Mouse (Mus musculus): Measurements from ENCODE around the gene Scarb1. TPM values are rescaled to one million over a fixed set of nuclear protein-coding genes. Genes with fewer than 3 reads are reported as not detected.
"Not testable (repeated sequence)": the region's sequence is repeated elsewhere in the genome, so short reads cannot be mapped to it uniquely, and the experiment has no call there.

Scarb1 gene
- total RNA-seq (2021), result 1,988 and 2,596 TPM in 2 replicates
- long read RNA-seq, transcript Scarb1-201 (13 exons, 2,521 nt), result major isoform, 908 of 1,154 reads
- long read RNA-seq, transcript Scarb1-204 (3 exons, 469 nt), result minor isoform, 11 of 1,154 reads
- long read RNA-seq, transcript Scarb1-209 (11 exons, 2,082 nt), result minor isoform, 28 of 1,154 reads
- long read RNA-seq, transcript Scarb1-202 (12 exons, 2,367 nt), result minor isoform, 40 of 1,154 reads
- long read RNA-seq, partial matches to known transcripts, result 85 of 1,154 reads
- long read RNA-seq, other reads (novel, unspliced or antisense), result 80 of 1,154 reads

DNA sequence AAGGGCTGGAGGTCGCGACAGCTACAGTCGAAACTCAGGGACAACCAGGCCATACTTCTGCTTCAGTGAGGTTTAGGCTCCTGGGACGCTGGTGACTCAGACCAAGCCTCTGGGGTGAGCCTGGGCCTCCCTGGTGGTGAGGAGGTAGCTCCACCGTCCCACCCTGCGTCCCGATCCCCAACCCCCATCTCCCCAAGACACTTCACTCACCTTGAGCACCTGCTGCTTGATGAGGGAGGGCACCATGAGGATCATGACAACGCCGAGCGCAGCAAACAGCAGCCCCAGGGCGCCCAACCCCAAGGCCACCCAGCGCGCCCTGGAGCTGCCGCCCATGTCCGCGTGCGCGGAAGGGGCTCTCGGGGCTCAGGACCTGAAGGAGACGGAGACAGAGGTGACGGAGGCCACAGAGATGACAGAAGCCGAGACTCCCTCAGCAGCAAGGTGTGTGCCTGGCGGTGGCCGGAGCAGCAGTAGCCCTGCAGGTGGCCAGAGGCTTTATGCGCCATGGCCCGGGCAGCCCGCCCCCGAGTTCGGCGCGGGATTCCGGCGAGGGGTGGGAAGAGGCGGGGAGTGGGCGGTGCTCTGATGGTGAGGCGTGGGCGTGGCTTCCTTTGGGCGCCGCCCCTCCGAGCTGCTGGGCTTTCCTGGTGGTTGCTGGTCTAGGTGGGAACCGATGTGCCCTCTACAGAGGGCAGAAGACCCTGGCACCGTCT is at the start of gene Scarb1:
Gene Scarb1 (minus strand): TSS at position 548 of the 716 bp plus-strand sequence.
- DNase-seq, result peak; percentile 94

DNA sequence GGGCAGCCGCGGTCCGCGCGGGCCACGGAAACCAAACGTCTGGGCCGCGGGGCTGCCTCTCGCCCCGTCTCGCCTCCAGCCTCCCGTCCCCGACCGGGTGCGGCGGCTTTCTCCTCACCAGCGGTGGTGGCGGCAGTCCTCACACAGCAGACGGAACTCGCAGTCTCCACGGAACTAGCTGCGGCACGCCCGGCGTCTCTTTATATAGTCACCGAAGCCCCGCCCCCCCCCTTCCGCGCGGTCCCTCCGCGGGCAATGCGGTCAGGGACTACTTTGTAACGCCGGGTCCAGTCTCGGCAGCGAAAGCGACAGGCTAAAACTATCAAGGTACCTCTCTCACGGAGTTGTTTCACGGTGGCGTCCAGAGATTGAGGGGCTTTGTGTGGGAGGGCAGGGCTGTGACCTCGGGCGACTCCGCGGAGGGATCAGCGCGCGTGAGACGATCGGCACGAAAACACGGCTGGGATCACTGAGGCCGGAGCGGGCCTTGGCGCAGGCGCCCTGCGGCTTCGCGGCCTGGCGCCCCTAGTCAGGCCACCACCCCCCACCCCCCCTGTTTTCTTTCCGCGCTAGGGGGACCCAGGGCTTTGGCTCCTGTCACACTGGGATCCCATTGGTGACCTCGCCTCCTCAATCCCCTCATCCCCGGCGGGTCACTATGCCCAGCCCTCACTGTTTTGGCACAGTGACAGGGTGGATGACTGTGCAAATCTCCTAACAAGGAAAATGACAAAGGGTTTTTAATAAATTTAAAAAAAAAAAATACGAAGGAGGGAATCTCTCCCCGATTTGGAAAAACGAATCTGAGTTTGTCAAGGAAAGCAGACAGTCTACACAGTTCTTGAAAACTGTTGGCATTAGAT is 48.9 kb upstream of the Scarb1 start, which contains the start of gene Ubc:
Gene Ubc (minus strand): TSS at position 624 of the 863 bp plus-strand sequence.
- peak; percentile 90 for DNase-seq

DNA sequence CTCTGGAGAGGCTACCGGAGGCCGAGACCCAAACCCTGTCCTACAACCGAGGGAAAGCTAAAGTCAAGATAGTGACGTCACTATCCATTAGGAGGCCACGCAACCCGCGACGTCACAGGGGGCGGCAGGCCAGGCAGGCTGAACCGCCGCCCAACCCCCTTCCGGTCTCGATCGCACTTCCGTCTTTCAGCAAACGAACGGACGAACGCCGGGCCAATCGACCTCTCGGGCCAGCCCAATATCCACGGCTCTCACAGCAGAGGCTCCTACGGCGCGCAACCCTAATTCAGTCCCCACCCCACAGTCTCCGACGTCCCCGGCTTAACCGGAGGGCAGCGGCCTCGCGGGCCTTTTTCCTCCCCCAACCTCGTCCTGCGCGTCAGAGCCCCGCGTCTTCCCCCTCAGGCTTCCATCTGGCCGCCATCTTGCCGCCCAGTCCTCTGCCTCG is 48.3 kb upstream of the Scarb1 start, which contains the start of gene Gm10382:
Gene Gm10382 (plus strand): TSS at position 192 of the 448 bp plus-strand sequence.
- peak; percentile 86 for DNase-seq

DNA sequence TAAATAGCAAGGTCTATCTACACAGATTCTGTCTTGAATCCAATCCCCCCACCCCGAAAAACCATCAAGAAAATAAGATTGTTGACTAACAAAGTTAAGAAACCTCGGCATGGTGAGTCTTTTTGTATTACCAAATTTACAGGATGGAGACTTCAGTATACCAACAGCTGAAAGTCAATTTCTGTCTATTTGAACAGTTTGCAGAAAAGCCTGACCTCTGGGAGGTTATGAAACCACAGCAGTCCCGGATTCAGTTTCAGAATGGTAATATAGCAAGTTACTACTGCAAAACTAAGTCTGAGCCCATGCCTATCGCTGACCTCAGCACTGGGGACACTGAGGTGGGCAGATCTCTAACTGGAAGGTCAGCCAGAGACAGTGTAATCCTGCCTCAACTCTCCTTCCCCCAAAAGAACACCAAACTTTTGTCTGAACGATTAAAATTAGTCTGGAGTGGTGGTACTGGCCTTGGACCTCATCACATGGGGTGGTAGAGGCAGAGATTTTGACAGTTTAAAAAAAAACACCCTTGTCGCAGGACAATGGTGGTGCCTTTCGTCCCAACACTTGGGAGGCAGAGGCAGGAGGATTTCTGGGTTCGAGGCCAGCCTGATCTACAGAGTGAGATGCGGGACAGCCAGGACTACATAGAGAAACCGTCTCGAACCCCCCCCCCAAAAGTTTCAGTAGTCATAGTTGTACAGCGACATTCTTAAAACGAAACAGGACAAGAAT is 47.6 kb upstream of the Scarb1 start:
- DNase-seq, result no peak

DNA sequence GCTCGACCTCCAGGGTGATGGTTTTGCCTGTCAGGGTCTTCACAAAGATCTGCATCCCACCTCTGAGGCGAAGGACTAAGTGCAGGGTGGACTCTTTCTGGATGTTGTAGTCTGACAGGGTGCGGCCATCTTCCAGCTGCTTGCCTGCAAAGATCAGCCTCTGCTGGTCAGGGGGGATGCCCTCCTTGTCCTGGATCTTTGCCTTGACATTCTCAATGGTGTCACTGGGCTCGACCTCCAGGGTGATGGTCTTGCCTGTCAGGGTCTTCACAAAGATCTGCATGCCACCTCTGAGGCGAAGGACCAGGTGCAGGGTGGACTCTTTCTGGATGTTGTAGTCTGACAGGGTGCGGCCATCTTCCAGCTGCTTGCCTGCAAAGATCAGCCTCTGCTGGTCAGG is 46.4 kb upstream of the Scarb1 start:
- DNase-seq, result not testable (repeated sequence)

DNA sequence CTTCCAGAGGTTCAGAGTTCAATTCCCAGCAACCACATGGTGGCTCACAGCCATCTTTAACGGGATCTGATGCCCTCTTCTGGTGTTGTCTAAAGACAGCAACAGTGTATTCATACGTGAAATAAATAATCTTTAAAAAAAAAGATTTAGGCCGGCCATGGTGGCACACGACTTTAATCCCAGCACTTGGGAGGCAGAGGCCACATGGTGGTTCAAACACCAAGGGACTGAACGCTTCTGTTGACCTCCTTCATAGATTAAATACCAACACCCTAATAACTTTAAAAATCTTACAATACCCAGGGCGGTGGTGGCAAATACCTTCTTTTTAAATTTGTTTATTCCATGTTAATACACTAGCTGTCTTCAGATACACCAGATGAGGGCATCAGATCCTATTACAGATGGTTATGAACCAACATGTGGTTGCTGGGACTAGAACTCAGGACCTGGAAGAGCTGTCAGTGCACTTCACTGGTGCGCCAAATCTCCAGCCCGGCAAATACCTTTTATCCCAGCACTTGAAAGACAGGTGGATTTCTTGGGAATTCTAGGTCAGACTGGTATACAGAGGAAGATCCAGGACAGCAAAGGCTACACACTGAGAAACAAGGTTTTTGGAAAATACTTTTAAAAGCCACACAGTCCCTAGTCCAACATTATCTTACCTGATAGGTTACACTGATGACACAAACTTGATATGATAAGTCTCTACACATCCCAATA is 44.5 kb upstream of the Scarb1 start:
- DNase-seq, result no peak

DNA sequence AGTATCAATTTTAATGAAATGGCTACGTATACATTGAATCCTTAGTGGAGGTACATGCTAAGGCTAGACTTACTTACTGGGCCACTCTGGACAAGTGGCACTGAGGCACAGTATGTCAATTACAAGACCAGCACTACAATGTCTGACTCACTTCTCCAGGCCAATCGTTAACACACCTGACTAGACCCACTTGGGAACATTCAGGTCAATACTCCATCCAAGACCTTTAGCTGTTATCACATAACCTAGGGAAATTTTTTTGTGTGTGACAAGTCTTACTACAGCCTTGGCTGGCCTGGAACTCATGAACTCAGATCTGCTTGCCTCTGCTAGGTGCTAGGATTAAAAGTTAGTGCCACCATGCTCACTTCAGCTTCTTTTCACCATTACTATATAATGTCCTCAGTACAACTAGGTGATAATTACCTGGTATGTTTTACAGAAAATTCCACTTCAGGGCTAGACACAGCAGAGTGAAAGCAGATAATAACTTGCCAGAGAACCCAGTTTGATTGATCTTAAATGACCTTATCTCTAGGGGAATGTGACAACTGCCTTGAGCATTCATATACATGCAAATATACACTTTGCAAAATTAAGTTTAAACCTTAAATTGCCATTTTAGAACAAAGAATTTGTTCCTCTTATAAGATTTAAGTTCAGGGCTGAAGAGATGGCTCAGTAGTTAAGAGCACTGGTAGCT is 43.8 kb upstream of the Scarb1 start:
- no peak for DNase-seq

DNA sequence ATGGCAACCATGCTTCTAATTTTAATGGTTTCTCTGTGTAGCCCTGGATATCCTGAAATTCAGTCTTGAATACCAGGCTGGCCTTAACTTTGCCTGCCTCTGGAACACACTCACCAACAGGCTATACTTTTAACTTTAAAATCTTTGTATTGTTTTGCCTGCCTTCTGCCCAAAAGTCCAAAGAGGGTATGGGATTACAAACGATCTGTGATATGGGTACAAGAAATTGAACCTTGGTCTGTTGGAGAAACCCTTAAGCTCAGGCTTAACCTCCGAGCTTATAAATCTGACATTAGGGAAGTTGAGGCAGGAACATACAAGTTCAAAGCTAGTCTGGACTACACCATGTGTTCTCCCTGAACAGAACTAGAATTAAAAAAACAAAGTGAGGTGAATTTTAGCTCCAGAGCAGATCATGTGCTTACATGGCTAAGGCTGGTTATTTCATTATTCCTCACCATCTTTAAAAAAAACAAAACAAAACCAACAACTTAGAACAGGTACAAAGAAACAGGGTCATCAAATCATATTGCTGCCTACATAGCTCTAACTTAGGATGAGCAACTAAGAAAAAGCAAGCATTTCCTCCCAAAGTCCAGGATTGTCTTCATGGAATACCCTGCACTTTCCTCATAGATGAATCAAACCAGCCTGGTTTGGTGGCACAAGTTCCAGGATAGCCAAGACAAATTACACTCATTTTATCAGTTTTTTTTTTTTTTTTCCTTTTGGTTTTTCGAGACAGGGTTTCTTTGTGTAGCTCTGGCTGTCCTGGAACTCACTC is 42.9 kb upstream of the Scarb1 start:
- DNase-seq, result no peak

DNA sequence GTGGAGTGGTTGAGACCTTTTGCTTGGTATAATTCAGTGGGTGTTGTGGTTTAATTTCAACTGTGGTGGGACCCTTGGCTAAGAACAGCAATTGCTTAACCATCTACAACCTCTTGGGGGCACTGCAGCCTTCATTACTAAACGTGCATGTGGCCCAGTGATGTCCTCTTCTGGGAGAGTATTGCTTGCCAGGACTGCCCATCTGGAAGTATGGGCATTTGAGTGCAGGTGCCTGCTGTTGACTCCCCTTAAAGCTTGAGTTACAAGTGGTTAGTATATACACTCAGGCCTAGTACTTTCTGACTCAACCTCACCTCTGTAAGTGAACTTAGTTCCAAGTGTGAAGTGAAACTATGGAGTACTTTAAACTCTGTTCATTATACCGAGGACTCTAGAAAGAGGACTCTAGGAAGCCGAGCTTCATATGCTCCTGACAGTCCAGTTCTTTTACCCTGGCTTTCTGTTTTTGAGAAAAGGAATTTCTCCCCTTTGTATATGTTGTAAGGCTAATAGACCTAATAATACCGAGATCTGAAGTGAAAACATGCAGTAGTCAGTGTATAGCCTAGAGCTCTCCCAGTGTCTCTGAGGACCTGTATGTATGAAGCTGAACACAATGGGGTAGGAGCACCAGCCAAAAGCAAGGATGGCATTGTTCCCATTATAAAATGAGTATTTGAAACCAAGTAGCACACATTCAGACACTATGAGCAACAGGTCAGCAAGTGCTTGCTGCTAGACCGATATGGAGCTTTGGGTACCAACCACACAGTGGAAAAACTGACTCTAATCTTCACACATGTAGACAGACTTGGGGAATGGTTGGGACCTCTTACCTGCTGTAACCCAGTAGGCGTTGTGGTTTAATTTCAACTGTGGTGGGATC is 42.0 kb upstream of the Scarb1 start:
- peak; percentile 39 for DNase-seq

DNA sequence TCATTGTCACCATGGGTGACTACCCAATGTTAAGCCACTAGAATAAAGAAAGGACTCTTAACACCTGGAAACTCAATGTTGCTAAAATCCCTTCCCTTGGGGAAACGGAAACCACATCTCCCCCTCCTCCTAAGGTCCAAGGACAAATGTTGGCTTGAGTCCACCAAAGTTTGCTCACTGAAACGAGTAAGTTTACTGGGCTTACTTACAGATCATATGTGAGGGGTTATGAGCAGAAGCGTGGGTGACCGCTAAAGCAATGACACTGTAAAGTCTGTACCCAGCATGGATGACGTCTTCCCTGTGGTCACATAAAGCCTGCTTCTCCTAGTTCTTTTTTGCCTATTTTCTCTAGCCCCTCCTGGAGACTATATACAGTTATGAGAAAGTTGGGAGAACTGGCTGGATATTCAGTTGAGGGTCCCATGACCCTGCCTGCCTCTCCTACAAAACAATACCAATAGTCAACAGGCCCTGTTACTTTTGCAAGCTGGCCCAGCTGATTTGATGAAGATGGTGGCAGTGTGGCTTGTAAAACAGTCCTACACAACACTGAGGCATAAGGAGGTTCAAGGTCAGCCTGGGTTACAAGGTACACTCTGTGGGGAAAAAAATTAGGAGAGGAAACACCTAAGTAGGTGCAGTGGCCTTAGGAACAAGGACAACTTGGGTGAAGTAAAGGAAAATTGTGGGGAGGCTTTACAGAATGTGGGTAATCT is 41.2 kb upstream of the Scarb1 start:
- no peak for DNase-seq

DNA sequence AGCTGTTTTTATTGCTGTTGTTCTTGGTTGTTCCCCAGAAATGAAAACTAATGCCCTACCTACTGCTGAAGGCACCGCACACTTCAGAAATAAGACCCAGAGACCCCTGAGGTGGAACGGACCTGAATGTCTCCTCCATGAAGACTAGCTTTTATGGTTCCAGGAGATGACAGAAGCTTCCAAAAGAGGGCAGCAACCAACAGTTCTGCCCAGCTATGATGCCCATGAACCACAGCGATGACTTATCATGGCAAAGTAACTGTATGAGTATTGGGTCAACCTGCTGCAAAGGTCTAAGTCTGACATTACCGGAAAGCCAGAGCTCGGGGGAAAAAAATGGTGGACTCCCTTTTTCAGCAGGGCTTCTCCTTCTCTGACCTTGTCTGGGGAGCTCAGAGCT is 38.0 kb upstream of the Scarb1 start:
- no peak for DNase-seq

DNA sequence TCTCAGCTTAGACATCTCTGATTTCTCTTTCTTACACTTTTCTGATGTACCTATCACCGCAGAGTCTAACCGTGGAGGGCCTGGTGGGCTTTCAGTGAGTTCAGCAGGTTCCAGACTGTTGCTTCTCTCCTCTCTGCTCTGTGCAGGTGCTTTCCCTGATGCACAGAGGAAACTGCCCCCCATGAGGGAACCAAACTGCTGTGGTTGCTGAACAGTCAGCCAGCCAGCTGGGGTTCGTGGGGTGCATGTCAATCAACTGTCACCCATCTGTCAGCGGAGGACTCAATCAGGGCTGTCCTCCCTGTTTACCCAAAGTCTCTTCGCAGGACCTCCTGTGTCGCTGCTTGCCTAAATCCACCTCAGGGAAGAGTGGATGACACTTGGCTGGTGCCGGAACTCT is 36.3 kb upstream of the Scarb1 start:
- no peak for DNase-seq

DNA sequence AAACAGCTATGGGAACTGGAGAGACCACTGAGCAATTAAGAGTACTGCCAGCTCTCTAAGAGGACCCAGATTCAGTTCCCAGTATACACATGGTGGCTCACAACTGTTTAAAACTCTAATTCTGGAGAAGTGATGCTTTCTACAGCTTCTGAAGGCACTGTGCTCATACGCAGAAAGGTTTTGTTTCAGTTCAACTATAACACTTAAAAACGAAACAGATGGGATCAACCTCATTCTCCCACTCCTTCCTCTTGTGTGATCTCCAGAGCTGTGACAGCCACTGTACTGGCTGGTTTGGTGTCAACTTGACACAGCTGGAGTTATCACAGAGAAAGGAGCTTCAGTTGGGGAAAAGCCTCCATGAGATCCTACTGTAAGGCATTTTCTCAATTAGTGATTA is 35.0 kb upstream of the Scarb1 start:
- no peak for DNase-seq

DNA sequence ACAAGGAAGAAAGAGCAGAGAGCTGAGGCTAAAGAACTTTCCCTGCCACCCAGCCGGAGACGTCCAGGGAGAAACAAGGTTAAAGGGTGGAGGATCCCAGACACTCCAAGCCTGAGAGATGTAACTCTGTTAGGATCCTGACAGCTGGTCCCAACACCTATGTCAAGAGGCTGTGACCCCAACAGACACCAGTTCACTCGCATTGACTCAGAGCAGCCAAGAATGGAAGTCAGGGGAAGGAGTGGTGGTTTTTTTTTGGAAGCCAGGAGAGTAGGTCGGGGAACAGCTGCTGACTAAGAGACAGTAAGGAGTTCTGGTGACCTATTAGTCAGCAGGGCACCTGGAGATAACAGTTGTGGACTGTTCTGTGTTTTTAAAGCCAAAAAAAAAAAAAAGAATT is 31.1 kb upstream of the Scarb1 start:
- no peak for DNase-seq

DNA sequence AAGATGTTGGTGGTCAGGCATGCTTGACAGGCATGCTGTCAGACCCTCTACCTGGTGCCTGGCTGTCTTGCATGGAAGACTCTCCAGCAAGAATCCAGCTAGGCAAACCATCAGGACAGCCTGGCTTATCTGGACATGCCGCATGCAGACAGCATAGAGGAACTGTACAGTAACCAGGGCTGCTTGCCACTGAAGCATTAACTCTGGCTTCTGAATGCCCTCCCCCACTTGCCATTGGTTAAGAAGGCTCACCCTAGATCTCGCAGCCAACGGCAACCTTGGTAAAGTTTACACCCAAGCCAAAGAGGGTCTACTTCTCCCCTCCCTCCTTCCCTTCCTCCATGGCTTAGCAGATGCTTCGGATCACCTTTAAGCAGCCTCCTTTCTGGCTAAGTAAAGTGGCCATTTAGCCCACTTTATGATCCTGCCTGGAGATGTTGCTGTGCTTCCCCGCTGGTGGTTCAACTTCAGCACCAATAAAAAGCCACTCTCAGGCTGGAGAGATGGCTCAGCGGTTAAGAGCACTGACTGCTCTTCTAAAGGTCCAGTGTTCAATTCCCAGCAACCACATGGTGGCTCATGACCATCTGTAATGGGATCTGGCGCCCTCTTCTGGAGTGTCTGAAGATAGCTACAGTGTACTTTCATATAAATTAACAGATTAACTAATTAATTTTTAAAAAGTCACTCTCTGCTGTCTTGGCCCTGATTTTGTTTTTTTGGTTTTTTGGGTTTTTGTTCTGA is 30.2 kb upstream of the Scarb1 start:
- DNase-seq, result no peak

DNA sequence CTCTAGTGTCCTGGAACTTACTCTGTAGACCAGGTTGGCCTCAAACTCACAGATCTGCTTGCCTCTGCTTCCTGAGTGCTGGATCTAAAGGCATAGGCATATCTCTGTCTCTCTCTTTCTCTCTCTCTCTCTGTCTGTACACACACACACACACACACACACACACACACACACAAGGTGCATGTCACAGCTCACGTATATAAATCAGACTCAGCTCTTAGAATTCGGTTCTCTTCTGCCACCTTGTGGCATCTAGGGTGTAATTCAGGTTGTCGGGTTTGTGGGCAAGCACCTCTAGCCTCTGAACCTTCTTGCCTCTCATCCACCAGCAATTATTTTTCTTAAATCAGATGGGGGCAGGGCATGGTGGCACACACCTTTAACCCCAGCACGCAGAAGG is 27.7 kb upstream of the Scarb1 start:
- peak; percentile 50 for DNase-seq

DNA sequence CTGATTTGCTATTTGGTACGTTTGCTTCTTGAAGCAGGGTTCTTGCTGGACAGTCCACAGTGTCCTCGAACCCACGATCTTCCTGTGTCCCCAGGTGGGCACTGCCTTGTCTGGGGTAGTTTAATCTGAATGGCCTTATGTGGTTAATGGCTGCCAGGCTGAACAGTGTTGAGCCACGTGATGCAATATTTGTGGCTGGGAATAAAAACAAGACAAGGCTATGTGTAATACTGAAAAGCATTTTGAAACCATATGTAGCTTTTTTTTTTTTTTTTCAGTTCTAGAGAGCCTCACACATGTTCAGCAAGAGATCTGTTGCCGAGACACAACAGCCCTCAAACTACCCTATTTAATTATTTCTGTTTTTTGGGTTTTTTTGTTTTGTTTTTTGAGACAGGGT is 27.3 kb upstream of the Scarb1 start:
- DNase-seq, result no peak
